Comparison of ENCODE assay signal across 15 mouse cellular contexts in the genomic region with DNA sequence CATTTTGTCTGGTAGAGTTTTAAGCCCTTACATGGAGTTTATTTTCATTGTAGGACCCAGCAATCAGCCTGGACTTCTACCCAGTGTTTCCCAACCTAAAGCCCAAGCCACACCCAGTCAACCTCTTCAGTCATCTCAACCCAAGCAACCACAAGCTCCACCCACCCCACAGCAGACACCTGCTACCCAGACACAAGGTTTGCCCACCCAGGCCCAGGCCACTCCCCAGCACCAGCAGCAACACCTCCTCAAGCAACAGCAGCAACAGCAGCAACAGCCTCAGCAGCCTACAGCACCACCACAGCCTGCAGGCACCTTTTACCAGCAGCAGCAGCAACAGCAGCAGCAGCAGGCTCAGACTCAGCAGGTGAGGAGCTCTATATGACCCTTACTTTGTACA. TPM values are rescaled to one million over a fixed set of nuclear protein-coding genes. Genes with fewer than 3 reads are reported as not detected.
A peak's percentile ranks its signal among the peaks of the same experiment; 100 is the strongest.
DNase-seq lines count a peak whose midpoint lies in the region.
"Had no signal": no experiment of that assay in that cellular context is flagged by ENCODE, and none has a peak within 500 bp of the region (broad histone marks: within the 10 kb centered on the region; RNA-seq: fewer than 3 reads in every experiment).

No protein-coding gene starts in this region.

- peak; percentile 20 for DNase-seq in cerebellum, adult 9-11 months
- DNase-seq in cerebellum, postnatal 25 days: no peak
- DNase-seq in lung, adult 18-20 months: peak; percentile 5 to 18
- DNase-seq in lung, postnatal 36 days: no peak
- DNase-seq in thymus, postnatal 0 days (ENCODE audit: low spot score): peak; percentile 40
- DNase-seq in right cerebral cortex, postnatal 25 days: no peak
- no peak for DNase-seq in urinary bladder, postnatal 14 days (ENCODE audit: low spot score)
- DNase-seq in heart, postnatal 4 days: no peak
- DNase-seq: adrenal gland, postnatal 14 days; gastrocnemius, adult 2 months; kidney, postnatal 4 days; lung, embryonic 14.5 days; midbrain, embryonic 14.5 days; right cerebral cortex, postnatal 14 days; spleen, adult 18-20 months had no signal

RNA-seq across cellular contexts. Expression of a gene that starts 52.8 kb away (rescaled TPM):
- 86.1 and 93.7 TPM in 2 replicates for polyA plus RNA-seq in thymus, postnatal 0 days (2015; fragmentation: Nextera tagmentation; extraction: Ambion mirVana)
- 10 to 100 TPM; 73.1 to 79.3 TPM for total RNA-seq in heart, postnatal 4 days (2021)

Comparison
In these comparisons a context has a peak if more than half of its experiments do, and no peak if none do; other contexts are left out.
1. DNase-seq: peak in cerebellum, adult 9-11 months (single experiment), lung, adult 18-20 months (2 of 2) and thymus, postnatal 0 days (single experiment); none in cerebellum, postnatal 25 days (0 of 2), lung, postnatal 36 days (single experiment), right cerebral cortex, postnatal 25 days (single experiment), urinary bladder, postnatal 14 days (single experiment) and heart, postnatal 4 days (single experiment).